Mouse (Mus musculus): ENCODE measurements at regions not wholly inside any gene's neighbourhood (a gene's known extent, or its start where the extent isn't known, plus 50 kb on each side); places are given as distances from the start of the nearest gene placed in this dataset.

DNA sequence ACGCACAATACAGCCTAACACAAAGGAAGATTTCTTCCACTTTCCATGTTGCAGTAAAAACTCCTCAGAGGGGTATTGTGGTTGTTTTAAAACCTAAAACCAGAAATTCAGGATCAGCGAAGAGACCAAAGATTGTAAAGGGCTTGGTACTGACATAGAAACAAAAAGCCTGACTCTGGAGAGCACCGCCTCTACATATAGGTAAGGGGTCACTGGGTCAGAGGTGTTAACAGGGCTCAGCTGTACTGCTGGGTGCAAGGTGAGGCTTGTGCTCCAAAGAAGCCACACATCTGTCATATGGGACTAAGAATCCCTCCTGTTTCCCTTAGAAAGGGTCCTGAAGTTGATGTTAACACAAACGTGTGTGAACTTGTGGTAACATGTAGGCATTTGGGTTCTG lies 420.7 kb upstream of the Gm26657 start:
- no peak for DNase-seq (ENCODE audit: low read depth, low spot score)
- in situ Hi-C loops (cut with MboI; ENCODE audit: low sequenced_read_pairs in 2 of 2, unreplicated experiment in 2 of 2) = no loop called here
- Histone ChIP-seq H3K9ac (ENCODE audit: insufficient read depth, low read depth, low read length, poor library complexity, severe bottlenecking) (no peak overlapping the region), H3K27ac (ENCODE audit: insufficient read depth, low read depth, low read length, poor library complexity, severe bottlenecking) (no peak overlapping the region), H3K4me1 (ENCODE audit: control insufficient read depth in 2 of 2, insufficient read depth in 2 of 2, low read length in 2 of 2, poor library complexity in 1 of 2) (no peaks in the 10 kb centered on the region), H3K4me3 (ENCODE audit: insufficient read depth in 1 of 2, low read depth in 1 of 2, low read length in 2 of 2, poor library complexity in 1 of 2, severe bottlenecking in 1 of 2) (no peak overlapping the region), H3K9me3 (ENCODE audit: control insufficient read depth, insufficient read depth, low read depth, low read length) (no peaks in the 10 kb centered on the region), H3K36me3 (ENCODE audit: control insufficient read depth, insufficient read depth, low read length, poor library complexity, severe bottlenecking) (no peaks in the 10 kb centered on the region)
- no peak for TF ChIP-seq HCFC1 (IDR thresholded peaks at IDR 0.05; ENCODE audit: borderline replicate concordance, insufficient read depth, low read length)
- no peak for TF ChIP-seq ZC3H11A (IDR thresholded peaks at IDR 0.05; ENCODE audit: borderline replicate concordance, low read depth, low read length)
- no peak for TF ChIP-seq ZNF384 (IDR thresholded peaks at IDR 0.05; ENCODE audit: low read depth, low read length)
- TF ChIP-seq MAFK (IDR thresholded peaks at IDR 0.05; ENCODE audit: insufficient read depth, low read depth, low read length) = no peak
- TF ChIP-seq CHD2 (IDR thresholded peaks at IDR 0.05; ENCODE audit: low read depth, low read length) = no peak

DNA sequence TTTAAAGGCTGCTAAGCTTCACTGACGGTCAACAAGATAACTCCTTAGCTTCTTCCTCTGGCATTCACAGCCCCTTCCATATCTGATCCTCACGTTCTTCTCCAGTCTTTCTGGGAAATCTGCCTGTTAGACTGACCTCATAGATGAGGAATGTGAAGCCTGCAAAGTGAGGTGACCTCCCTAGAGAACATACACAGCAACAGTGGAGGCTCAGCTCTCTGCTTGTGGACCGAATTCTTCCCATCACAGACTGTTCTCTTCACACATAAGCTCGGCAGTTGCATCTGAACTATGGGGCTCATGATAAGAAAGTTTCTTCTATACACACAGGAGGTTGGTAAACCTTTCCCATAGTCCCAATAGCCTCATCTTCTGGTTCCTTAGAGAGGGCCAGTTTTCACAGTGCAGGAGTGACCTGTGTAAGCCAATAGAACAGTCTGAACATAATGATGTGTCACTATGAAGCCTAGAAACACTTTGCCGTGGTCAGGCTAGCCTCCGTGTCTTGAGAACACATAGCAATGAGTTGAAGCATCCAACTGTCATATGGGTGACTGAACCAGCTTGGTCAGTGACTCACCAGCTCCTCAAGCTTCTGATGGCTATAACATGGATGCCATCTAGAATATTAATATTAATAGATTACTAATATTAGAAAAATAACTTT lies 434.1 kb upstream of the Gm26657 start:
- no peak for DNase-seq (ENCODE audit: low read depth, low spot score)

GRCm38 (mm10) chr4:56304275-56304674 lies 435.6 kb upstream of the Gm26657 start:
- no peak for TF ChIP-seq CHD2 (IDR thresholded peaks at IDR 0.05; ENCODE audit: low read depth, low read length)
- TF ChIP-seq MAFK (IDR thresholded peaks at IDR 0.05; ENCODE audit: insufficient read depth, low read depth, low read length) = no peak
- TF ChIP-seq HCFC1 (IDR thresholded peaks at IDR 0.05; ENCODE audit: borderline replicate concordance, insufficient read depth, low read length) = no peak
- TF ChIP-seq ZNF384 (IDR thresholded peaks at IDR 0.05; ENCODE audit: low read depth, low read length) = no peak
- no peak for TF ChIP-seq ZC3H11A (IDR thresholded peaks at IDR 0.05; ENCODE audit: borderline replicate concordance, low read depth, low read length)
- no peak for DNase-seq (ENCODE audit: low read depth, low spot score)
- H3K4me1 ChIP-seq (ENCODE audit: control insufficient read depth in 2 of 2, insufficient read depth in 2 of 2, low read length in 2 of 2, poor library complexity in 1 of 2) = no peaks in the 10 kb centered on the region
- no peak overlapping the region for H3K4me3 ChIP-seq (ENCODE audit: insufficient read depth in 1 of 2, low read depth in 1 of 2, low read length in 2 of 2, poor library complexity in 1 of 2, severe bottlenecking in 1 of 2)
- in situ Hi-C loops (cut with MboI; ENCODE audit: low sequenced_read_pairs in 2 of 2, unreplicated experiment in 2 of 2) = no loop called here
- no peaks in the 10 kb centered on the region for H3K36me3 ChIP-seq (ENCODE audit: control insufficient read depth, insufficient read depth, low read length, poor library complexity, severe bottlenecking)
- no peaks in the 10 kb centered on the region for H3K9me3 ChIP-seq (ENCODE audit: control insufficient read depth, insufficient read depth, low read depth, low read length)
- H3K9ac ChIP-seq (ENCODE audit: insufficient read depth, low read depth, low read length, poor library complexity, severe bottlenecking) = no peak overlapping the region
- no peak overlapping the region for H3K27ac ChIP-seq (ENCODE audit: insufficient read depth, low read depth, low read length, poor library complexity, severe bottlenecking)

More for the DNA sequence above, 434.1 kb upstream of the Gm26657 start:
- TF ChIP-seq ZC3H11A (IDR thresholded peaks at IDR 0.05; ENCODE audit: borderline replicate concordance, low read depth, low read length) = no peak
- TF ChIP-seq HCFC1 (IDR thresholded peaks at IDR 0.05; ENCODE audit: borderline replicate concordance, insufficient read depth, low read length) = no peak
- TF ChIP-seq MAFK (IDR thresholded peaks at IDR 0.05; ENCODE audit: insufficient read depth, low read depth, low read length) = no peak
- TF ChIP-seq ZNF384 (IDR thresholded peaks at IDR 0.05; ENCODE audit: low read depth, low read length) = no peak
- no peak for TF ChIP-seq CHD2 (IDR thresholded peaks at IDR 0.05; ENCODE audit: low read depth, low read length)
- Histone ChIP-seq H3K36me3 (ENCODE audit: control insufficient read depth, insufficient read depth, low read length, poor library complexity, severe bottlenecking) (no peaks in the 10 kb centered on the region), H3K27ac (ENCODE audit: insufficient read depth, low read depth, low read length, poor library complexity, severe bottlenecking) (no peak overlapping the region), H3K9ac (ENCODE audit: insufficient read depth, low read depth, low read length, poor library complexity, severe bottlenecking) (no peak overlapping the region), H3K9me3 (ENCODE audit: control insufficient read depth, insufficient read depth, low read depth, low read length) (no peaks in the 10 kb centered on the region), H3K4me1 (ENCODE audit: control insufficient read depth in 2 of 2, insufficient read depth in 2 of 2, low read length in 2 of 2, poor library complexity in 1 of 2) (no peaks in the 10 kb centered on the region), H3K4me3 (ENCODE audit: insufficient read depth in 1 of 2, low read depth in 1 of 2, low read length in 2 of 2, poor library complexity in 1 of 2, severe bottlenecking in 1 of 2) (no peak overlapping the region)
- in situ Hi-C loops (cut with MboI; ENCODE audit: low sequenced_read_pairs in 2 of 2, unreplicated experiment in 2 of 2) = no loop called here

- Histone ChIP-seq H3K9me3 (ENCODE audit: control insufficient read depth, insufficient read depth, low read depth, low read length) (no peaks in the 10 kb centered on the region), H3K9ac (ENCODE audit: insufficient read depth, low read depth, low read length, poor library complexity, severe bottlenecking) (no peak overlapping the region), H3K27ac (ENCODE audit: insufficient read depth, low read depth, low read length, poor library complexity, severe bottlenecking) (no peak overlapping the region), H3K36me3 (ENCODE audit: control insufficient read depth, insufficient read depth, low read length, poor library complexity, severe bottlenecking) (no peaks in the 10 kb centered on the region), H3K4me3 (ENCODE audit: insufficient read depth in 1 of 2, low read depth in 1 of 2, low read length in 2 of 2, poor library complexity in 1 of 2, severe bottlenecking in 1 of 2) (no peak overlapping the region), H3K4me1 (ENCODE audit: control insufficient read depth in 2 of 2, insufficient read depth in 2 of 2, low read length in 2 of 2, poor library complexity in 1 of 2) (no peaks in the 10 kb centered on the region)
- in situ Hi-C loops (cut with MboI; ENCODE audit: low sequenced_read_pairs in 2 of 2, unreplicated experiment in 2 of 2) = no loop called here
- DNase-seq (ENCODE audit: low read depth, low spot score) = no peak
- TF ChIP-seq ZC3H11A (IDR thresholded peaks at IDR 0.05; ENCODE audit: borderline replicate concordance, low read depth, low read length) (no peak), MAFK (IDR thresholded peaks at IDR 0.05; ENCODE audit: insufficient read depth, low read depth, low read length) (no peak), HCFC1 (IDR thresholded peaks at IDR 0.05; ENCODE audit: borderline replicate concordance, insufficient read depth, low read length) (no peak), ZNF384 (IDR thresholded peaks at IDR 0.05; ENCODE audit: low read depth, low read length) (no peak), CHD2 (IDR thresholded peaks at IDR 0.05; ENCODE audit: low read depth, low read length) (no peak)
Observed at GRCm38 (mm10) chr4:56287980-56288379, 451.9 kb upstream of the Gm26657 start.
